Mouse (Mus musculus) cerebellum, postnatal 25 days (tissue): ENCODE results near the gene Aatf.
"Not testable (repeated sequence)": the region's sequence is repeated elsewhere in the genome, so short reads cannot be mapped to it uniquely, and the experiment has no call there.

Experiments used
- DNase-seq, 2 experiments: peaks; one replicate each; pipeline ENCODE4 v3.0.0; 2021; ENCODE audit warnings: mixed read lengths in 2 of 2

Gene Aatf

DNA sequence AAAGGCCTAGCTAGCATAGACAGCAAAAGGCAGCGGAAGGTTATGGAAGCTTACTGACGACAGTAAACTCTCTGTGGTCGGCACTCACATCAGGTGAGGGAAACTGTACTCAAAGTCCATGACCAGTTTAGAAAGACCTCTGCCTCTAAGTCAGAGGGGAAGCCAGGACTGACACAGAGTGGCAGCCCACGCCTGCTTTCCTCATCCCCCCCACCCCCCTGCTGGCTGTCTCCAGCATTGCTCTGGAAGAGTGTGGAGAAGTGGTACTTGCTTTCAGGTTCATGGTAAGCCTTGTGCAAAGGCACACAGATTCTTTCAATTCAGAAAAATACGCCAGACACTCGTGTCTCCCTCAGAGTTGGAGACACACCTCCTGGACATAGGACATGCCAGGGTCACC lies 78.4 kb downstream of the Aatf start:
- no peak for DNase-seq

DNA sequence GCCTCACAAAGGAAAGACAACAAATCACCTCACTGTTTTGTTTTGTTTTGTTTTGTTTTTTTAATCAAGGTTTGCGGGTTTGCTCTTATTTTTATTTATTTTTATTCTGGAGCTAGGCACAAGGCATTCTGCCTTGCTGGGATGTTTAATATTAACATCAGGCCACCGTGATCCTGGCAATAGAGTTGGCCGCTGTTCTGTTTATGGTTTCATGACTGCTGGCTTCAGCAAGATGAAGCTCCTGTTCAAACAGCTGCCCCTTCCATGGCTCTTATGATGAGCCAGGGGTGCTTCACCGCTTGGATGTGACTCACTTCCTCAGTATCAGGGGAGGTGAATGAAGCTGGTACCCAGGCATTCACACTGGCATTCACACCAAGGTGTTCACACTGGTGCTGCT lies 83.0 kb downstream of the Aatf start:
- no peak for DNase-seq

DNA sequence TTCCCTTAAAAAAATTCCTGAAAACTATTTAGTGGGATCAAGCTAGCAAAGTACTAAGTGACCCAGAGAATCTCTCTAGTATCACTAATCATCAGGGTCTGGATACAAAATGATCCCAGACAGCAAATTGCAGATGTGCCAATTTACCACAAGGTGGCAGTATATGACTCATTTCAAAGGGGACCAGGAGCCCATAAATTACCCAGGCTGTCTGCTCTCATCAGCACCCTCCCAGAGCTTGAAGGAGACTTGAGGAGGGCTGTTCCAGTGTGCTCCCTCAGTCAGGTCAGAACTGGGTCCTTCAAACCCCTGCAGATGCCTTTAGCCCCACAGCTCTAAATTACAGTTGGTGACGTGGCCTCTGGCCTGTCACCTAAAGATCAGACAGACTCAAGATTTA lies 83.7 kb downstream of the Aatf start:
- DNase-seq: peak; percentile 53 to 54

DNA sequence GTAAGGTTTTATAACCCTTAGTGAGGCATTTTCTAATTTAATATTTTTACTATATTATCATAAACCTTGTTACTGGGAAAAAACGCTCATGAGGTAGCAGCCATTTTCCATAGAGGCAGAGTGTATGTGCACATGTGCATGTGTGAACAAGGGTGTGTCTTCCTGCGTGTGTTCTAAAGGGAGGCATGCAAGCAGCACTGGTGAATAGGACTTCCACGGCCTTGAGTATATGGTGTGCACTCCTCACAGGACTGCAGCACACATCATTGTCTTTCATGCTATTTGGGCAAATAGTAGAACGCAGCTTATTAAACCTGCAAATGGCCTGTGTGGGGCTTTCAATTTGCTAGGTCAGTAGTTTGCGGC lies 86.7 kb downstream of the Aatf start:
- no peak for DNase-seq

DNA sequence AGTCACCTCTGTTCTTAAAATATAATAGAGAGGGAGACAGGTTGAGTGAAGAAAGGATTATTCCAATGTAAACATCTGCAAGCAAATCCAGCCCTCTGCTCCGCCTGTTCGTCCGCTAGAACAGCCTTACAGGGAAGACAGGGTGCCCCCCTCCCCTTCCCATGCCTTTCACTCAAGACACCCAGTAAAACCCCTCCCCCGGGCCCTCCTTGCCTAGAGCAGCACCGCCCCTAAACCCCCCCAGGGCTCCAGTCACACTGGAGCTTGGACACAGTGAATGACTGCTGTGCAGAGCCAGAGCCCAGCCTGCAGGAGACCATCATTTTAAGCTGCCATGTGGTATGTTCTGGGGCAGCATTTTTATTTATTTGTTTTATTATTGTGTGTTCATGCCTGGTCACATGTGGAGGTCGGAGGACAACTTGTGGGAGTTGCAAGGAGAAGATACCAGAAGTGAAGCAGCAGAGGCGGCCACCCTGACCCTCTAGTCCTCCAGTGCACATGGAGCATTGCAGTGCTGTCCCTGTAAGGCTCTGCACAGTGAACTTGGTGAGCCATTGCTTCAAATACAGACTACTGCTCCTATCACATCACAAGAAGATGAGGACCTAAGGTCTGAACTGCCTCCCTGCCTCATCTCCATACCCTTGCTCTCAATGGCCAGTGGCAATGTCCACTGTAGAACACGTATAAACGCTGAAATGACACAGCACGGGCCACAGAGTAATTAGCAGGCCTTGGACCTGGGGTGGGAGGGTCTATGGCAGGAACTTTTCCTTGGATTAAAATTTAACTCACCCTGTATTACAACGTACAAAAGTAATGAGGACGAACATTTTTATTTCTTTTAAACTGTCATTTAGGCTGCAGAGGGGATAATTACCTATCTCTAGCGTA lies 87.3 kb downstream of the Aatf start:
- DNase-seq: no peak

DNA sequence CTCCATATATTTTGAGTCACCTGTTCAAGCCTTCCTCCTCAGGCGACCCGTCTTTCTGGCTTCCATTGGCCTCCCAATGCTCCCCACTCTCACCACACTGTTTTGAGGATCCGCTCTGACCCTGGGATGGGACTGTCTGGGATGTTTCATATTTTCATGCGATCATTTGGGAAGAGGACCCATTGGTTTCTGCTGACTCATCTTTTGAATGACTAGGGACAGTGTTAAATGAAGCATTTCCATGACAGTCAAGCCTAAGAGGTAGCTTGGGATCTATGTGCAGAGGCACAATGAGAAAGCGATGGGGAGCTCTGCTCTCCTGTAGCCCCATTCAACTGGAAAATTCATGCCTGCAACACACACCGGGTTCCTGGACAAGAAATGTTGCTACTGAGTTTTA lies 92.5 kb downstream of the Aatf start:
- no peak for DNase-seq

DNA sequence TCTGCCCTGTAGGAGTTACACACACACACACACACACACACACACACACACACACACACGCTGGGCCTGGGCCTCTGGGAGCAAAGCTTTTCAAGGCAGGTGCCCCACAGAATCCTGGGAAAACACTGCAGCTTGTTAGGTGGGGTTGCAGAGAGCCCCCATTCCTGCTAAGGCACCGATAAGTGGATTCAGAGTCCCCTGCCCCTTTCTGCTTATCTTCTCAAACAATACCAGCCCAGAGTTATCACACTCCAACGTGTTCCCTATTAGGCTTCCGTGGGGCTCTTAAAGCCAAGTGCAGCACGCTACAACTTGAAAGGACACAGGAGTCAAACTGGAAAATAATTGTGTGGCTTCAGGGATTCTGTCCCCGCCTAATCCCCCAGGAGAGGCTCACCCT lies 100.2 kb downstream of the Aatf start:
- no peak for DNase-seq

DNA sequence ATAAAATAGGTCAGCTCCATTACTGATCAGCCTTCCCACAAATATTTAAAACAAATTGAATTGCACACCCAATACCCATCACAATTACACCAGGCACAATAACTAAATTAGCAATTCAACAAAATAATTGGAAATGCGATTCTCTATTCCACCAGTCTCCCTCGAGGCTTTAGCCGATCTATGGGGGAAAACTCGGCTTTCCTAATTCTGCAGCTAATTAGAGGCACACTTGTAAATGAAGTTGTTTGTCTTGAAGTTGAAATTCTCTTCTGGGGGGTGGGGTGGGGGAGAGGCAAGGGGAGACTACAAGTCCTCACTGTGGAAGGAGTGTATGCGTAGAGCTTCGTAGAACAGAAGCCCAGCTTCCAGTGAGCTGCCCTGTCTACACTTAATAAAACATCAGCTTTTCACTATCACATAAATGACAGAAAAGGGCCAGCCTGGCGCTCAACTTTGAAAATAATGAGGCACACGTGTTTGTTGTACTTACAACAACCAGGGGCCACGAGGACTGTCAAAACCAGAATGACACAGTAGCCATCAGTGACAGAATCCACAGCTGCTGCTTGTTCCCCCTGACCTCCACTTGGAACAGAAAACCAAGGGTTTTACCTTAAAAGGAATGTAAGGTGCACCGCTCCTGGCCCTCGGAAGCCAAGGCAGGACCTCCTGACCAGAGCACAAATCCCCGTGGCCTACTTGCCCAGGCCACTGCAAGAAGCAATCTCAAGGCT lies 101.0 kb downstream of the Aatf start:
- DNase-seq: no peak

DNA sequence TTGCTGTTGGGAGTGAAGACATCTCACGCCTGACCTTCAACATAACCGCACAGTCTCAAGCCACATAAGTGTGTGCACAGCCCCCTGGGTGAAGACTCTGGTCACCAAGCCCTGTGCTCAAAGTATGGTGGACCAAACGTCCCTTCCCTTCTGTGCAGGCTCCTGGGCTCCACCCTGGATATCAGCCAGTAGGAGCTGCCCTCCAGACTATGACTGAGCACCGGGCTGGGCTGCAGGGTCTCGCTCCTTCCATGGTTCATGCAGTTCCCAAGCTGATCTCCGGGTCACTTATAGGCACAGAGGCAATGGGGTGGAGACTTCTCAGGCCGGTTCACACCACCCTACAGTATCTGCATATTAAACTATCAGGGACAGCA lies 101.7 kb downstream of the Aatf start:
- no peak for DNase-seq

DNA sequence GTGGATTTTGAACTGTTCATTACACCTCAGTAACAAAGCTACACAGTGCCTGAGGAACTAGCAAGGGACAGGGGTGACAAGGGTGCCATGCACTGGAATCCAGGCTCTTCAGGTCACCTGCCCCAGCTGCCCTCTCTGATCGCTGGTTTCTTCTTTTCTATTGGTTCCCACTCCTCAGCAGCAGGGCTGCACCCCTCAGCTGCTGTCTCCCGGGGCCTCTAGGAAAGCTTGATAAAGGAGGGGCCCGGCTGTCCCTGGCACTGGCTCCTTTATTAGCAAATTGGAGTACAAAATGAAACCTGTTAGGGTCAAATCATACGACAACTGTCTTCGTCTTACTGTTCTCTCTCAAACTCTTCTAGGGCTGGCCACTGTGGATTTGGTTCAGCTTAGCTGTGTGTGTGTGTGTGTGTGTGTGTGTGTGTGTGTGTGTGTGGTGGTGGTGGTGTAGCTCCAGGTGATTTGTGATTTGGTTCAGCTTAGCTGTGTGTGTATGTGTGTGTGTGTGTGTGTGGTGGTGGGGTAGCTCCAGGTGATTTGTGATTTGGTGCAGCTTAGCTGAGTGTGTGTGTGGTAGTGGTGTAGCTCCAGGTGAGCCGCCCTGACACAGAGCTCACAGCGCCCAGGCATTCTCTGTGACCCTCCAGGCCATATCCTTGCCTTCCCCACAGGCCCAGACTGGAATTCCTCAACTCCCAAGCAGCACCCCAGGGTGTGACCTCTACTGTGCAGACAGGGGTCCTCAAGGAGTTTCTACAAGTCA lies 102.3 kb downstream of the Aatf start:
- no peak for DNase-seq

DNA sequence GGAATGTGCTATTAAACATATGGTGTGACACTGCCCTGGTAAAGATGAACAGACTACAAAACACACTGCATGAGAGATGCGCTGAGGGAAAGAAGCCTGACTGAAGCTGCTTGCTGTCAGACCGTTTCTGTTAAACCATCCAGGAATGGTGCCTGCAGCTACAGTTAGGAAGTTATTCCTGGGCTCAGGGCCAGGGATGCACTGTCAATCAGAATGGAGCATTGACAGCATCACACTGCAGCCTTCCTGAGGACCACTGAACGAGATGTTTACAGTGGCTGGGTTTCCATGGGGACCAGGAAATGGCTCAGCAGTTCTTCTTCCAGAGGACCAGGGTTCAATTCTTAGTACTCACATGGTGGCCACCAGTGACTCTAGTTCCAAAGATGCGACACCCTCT lies 102.9 kb downstream of the Aatf start:
- no peak for DNase-seq

DNA sequence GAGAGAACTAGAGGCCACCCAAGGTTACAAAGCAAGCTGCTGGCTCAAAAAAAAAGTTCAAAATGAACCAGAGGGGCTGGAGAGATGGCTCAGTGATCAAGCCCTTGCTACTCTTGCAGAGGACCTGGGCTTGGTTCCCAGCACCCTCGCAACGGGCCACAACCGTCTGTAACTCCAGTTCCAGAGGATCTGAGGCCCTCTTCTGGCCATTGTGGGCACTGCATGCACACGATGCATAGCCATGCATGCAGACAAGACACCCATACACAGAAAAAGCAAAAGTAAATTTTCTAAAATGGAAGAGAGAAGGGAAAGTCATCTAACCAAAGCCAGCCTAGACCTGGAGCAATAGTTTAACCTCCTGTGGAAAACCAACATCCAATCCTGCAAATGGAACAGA lies 106.6 kb downstream of the Aatf start:
- no peak for DNase-seq

DNA sequence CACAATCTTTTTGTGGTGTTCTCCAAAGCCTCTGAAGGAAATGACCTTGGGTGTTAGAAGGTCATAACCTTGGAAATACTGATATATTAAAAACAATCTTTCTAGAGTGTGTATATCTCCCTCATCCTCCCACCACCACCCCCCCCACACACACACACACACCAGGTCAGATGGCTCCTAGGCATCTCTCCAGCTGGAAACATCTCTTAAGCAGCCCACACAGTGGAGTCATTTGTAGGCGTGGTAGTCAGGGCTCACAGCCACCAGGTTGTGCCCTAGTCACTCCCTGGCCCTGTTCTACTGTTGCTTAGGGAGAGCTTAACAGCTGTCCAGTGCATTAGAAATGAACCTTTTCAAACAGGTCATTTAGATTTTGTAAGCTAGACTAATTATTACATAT lies 118.3 kb downstream of the Aatf start:
- DNase-seq: no peak

DNA sequence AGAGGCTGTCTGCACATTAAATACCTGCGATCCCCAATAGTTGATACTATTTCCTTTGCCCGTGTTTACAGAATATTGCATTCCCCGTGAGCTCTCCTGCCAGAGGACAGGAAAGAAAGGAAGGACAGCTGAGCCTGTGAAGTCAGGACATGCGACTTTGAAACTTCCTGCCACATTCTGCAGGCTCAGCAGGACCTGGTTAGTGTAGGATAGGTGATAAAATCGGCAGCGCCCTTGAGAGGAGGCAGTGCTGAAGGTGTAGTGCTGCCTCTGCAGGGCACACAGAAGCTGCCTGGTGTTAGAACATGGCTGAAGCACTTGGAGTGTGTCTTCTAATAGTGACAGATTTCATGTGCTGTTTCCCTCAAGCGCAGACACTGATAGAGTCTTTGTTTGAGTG lies 119.8 kb downstream of the Aatf start:
- DNase-seq: no peak

DNA sequence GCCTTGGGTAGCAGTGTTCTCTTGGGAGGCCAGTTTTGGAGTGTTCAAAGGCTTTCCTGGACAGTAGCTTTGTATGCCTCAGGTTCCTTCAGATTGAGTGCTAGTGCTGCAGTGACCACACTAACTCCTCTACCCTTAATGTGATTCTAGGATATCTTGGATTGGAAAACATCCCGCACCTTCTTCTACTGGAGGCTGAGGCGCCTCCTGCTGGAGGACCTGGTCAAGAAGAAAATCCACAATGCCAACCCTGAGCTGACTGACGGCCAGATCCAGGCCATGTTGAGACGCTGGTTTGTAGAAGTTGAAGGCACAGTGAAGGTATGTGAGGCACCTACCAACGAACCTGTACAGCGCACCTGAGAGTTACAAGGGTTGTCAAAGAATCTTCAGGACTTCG lies 121.3 kb downstream of the Aatf start:
- DNase-seq: not testable (repeated sequence)

DNA sequence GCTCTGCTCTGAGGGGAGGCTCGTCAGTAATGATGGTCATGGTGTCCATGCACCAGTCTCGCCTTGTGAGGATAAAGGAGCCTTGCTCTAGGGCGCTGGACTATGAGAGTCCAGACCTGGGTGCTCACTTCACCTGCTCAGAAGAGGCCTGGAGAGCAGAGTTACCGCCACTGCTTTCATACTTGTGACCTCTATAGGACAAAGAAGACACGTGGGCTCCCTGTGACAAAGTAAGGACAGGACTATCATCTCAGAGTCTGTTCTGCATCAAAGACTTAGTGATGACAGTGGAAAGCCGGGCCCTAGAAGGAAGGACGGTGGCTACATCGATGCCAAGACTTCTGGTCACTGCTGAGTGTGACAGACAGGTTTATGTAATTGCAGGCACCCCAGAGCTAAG lies 122.2 kb downstream of the Aatf start:
- no peak for DNase-seq

DNA sequence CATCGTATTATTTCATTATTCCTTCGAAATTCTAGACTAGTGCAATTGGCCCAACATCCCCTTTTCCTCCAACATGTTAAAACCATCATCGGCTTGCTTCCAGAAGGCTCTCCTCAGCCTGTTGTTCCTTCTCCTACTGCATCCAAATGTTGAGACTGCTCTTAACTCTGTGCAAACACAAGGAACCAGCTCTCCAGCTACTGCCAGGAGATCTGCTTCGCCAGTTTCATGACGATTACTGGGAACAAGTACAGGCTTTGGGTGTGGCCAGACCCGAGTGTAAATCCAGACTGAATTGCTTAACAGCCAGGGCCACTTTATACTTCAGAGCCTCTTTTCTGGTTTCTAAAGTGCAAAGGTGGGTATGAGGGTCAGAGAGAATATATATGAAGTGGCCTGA lies 124.0 kb downstream of the Aatf start:
- no peak for DNase-seq

DNA sequence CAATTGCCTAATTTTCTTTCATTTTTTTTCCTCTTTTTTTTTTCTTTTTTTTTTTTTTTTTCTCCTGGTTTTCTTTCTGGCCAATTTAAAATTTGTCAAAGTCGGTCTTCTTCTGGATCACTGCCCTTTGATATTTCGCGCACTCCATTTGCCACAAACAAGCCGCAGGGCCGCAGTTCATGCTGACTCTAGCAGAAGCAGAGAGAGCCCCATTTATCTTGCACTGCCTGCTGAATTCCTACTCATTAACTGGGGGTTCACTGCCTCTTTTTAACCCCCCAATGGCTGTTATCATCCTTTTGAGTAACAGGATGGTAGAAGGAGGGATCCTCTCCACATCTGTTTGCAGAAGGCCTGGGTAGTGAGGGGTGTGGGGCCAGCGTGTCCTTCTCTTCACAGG lies 129.4 kb downstream of the Aatf start:
- DNase-seq: no peak

DNA sequence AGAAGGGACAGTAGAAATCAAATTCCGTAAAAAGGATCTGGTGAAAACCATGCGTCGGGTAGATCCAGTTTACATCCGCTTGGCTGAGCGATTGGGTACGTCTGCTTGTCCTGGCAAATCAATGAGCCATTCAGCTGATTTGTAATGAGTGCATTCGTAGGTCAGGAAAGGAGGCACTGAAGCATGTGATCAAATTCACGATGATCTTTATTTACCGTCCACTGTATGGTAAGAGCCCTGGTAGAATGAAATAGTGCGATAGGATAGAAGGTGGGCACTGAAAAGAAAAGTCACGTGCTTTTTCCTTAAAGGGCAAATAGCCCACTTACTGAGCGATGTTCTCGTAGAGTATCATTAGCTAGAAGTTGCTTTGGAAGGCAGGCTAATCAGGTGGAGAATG lies 130.9 kb downstream of the Aatf start:
- no peak for DNase-seq

DNA sequence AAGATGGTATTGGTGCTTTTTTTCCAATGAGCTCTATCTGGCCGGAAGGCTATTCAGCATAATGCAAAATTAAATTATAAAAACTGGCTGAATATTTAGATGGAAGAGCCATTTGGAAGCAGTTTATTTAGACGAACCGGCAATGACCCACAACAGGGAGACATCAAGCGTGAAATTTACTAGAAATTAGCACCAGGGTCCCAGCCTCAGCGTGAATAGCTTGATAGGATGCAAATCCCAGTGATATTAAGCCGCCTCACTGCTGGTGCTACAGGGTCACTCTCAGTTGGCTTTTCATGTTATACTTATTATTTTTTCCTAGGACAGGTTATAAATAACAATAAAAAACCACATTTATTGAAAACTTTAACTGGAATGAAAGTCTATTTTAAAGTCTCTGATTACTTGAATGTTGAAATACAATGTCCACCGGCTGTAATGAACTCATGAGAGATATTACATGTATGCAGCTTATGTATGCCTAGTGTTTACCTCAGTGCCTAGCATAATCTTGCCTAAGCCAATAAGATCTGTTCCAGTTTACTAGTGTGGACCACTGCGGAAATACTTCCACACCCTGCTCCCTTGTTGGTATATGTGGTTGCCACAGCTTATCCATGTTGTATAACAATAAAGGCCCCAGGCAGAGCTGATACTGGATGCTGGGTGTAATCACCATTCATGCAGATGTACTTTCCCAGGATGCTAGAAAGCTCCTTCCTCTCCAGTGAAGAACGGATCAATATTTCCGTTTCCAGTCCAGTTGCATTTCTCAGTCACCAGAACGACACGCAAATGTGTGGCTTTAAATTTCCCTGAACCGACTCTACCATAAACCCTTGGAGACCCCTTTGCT lies 136.6 kb downstream of the Aatf start:
- DNase-seq: no peak

DNA sequence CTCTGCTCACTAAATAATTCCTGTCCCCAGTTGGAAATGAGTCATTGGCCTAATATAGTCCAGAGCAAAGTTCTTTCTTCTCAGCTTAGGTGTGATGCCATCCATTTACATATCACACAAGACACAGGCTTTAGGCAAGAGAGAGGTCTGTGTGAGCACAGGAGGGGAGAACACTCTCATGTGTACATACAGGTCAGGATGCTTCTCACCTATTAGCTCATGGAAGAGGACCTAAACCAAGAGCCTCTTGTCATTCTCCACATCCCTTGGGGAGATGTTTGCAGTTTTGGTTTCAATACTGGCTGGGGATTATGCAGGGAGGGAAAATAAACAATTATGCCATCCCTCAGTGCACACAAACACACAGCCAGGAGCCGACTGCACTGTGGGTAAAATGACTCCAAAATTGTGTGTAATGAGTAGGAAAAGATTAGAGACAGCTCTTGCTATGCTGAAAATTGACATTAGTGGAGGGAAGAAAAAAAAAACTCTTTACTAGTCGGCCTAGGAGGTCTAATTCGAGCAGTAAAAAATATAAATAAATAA lies 137.3 kb downstream of the Aatf start:
- DNase-seq: no peak

DNA sequence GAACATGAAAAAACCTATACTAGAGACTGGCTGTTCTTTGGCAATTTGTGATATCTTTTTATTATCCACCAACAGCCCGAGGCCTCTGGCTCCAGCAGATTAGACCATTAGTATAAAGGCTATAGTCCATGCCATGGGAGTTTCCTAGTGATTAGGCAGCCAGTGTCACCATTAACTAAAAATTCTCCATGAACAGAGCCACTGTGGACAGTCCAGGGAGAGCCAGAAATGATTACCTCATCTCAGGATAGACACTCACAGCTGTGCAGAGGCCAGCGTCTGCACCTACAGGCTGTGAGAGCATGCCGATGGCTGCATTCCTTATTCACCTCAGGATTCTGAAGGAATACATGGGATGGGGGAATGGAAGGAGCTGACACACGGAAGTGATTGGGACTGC lies 140.2 kb downstream of the Aatf start:
- DNase-seq: no peak
